Comparison of ENCODE assay signal across 27 mouse cellular contexts in the genomic region with DNA sequence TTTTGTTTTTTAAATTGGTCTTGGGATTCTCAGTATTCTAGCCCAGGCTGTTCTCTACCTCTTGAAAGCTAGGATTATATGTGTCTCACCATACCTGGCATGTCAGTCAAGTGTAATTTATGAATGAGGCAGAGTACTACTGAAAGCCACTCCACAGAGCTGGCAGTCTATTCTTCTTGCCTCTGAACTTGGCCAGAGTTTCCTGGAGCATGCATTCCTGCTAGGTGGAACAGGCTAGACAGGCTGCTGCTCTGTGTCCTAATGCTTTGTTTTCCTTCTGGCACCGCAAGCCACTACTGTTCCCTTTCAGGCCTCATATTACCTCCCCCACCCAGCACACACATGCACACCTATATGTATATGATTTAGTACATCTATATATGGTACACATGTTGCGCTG. TPM values are rescaled to one million over a fixed set of nuclear protein-coding genes. Genes with fewer than 3 reads are reported as not detected.
DNase-seq lines count a peak whose midpoint lies in the region; ATAC-seq and TF ChIP-seq lines count a peak whose summit lies in the region.
"Had no signal": no experiment of that assay in that cellular context is flagged by ENCODE, and none has a peak within 500 bp of the region (broad histone marks: within the 10 kb centered on the region; RNA-seq: fewer than 3 reads in every experiment).

No protein-coding gene starts in this region.

- TF ChIP-seq CTCF in lung, postnatal 0 days (IDR thresholded peaks at IDR 0.05), result no peak
- TF ChIP-seq CTCF in lung, adult 2 months (IDR thresholded peaks at IDR 0.05; ENCODE audit: insufficient read depth, low read length), result no peak

- H3K36me3 ChIP-seq in lung, postnatal 0 days (ENCODE audit: insufficient read depth, low read length), result peaks cover 28% of the 10 kb centered on the region

- H3K4me2 ChIP-seq in lung, postnatal 0 days (replicated peaks; ENCODE audit: low read depth, low read length), result no peak overlapping the region
- H3K4me2 ChIP-seq: embryonic facial prominence, embryonic 12.5 days; forebrain, embryonic 13.5 days; heart, embryonic 13.5 days; hindbrain, embryonic 12.5 days; hindbrain, embryonic 15.5 days had no signal

- no peak for DNase-seq in frontal cortex, postnatal 25 days (ENCODE audit: low spot score in 2 of 2)
- DNase-seq in lung, postnatal 0 days (ENCODE audit: low spot score), result peak; percentile 18
- no peak for DNase-seq in lung, adult 2 months
- peak; percentile 37 for DNase-seq in urinary bladder, postnatal 14 days (ENCODE audit: low spot score)
- no peak for DNase-seq in urinary bladder, postnatal 10 days (ENCODE audit: low spot score)
- no peak for DNase-seq in right cerebral cortex, postnatal 36 days (ENCODE audit: low spot score in 2 of 2)
- DNase-seq: adrenal gland, postnatal 10 days; adrenal gland, postnatal 36 days; B cell, adult 2 months; cerebellum, adult 18-20 months; cerebellum, adult 9-10 months; cerebellum, postnatal 14 days; gastrocnemius, postnatal 25 days; heart, adult 2 months had no signal

- TF ChIP-seq EP300 in lung, postnatal 0 days (IDR thresholded peaks at IDR 0.05), result no peak

- 81% methylated on average over 2 of the region's 2 CpGs for WGBS in lung, postnatal 0 days
- 77% methylated on average over 2 of the region's 2 CpGs for WGBS in lung, adult 2 months

- no peaks in the 10 kb centered on the region for H3K27me3 ChIP-seq in lung, postnatal 0 days (replicated peaks; ENCODE audit: insufficient read depth, low read length)
- H3K27me3 ChIP-seq: CH12.LX; embryonic facial prominence, embryonic 12.5 days; forebrain, embryonic 13.5 days; heart, embryonic 13.5 days; hindbrain, embryonic 12.5 days; hindbrain, embryonic 15.5 days; Patski had no signal

- no peak overlapping the region for H3K4me3 ChIP-seq in lung, postnatal 0 days (ENCODE audit: low read depth, low read length)
- H3K4me3 ChIP-seq in lung, adult 2 months (replicated peaks; ENCODE audit: extremely low read depth, low read depth, low read length), result no peak overlapping the region
- H3K4me3 ChIP-seq: embryonic facial prominence, embryonic 12.5 days; erythroblast, embryonic 14.5 days; forebrain, embryonic 10.5 days; forebrain, embryonic 13.5 days; heart, adult 2 months; heart, embryonic 10.5 days; heart, embryonic 13.5 days; hindbrain, embryonic 12.5 days; hindbrain, embryonic 15.5 days had no signal

- H3K27ac ChIP-seq in lung, postnatal 0 days (ENCODE audit: low read length), result no peak overlapping the region
- H3K27ac ChIP-seq: embryonic facial prominence, embryonic 12.5 days; forebrain, embryonic 10.5 days; forebrain, embryonic 13.5 days; heart, adult 2 months; heart, embryonic 10.5 days; heart, embryonic 13.5 days; hindbrain, embryonic 12.5 days; hindbrain, embryonic 15.5 days had no signal

- no peak for TF ChIP-seq POLR2A in lung, adult 2 months (IDR thresholded peaks at IDR 0.05; ENCODE audit: borderline replicate concordance, extremely low read depth, low read depth, low read length)

- no peaks in the 10 kb centered on the region for H3K9me3 ChIP-seq in lung, postnatal 0 days (ENCODE audit: low read length)
- H3K9me3 ChIP-seq: embryonic facial prominence, embryonic 12.5 days; forebrain, embryonic 10.5 days; forebrain, embryonic 13.5 days; G1E; heart, embryonic 10.5 days; heart, embryonic 13.5 days; hindbrain, embryonic 12.5 days; hindbrain, embryonic 15.5 days had no signal

- H3K4me1 ChIP-seq in lung, postnatal 0 days (ENCODE audit: insufficient read depth, low read depth, low read length), result no peaks in the 10 kb centered on the region
- H3K4me1 ChIP-seq in lung, adult 2 months (ENCODE audit: control insufficient read depth, insufficient read depth, low read length), result no peaks in the 10 kb centered on the region
- H3K4me1 ChIP-seq: embryonic facial prominence, embryonic 12.5 days; forebrain, embryonic 10.5 days; forebrain, embryonic 13.5 days; heart, embryonic 10.5 days; heart, embryonic 13.5 days; hindbrain, embryonic 12.5 days; hindbrain, embryonic 15.5 days had no signal

- 0 out of 2 replicates have a peak, but pooled peaks have one; percentile 20 for ATAC-seq in frontal cortex, adult (ENCODE audit: low TSS enrichment)
- 0 out of 2 replicates have a peak, but pooled peaks have one; percentile 16 for ATAC-seq in lung, postnatal 0 days
- ATAC-seq: forebrain, embryonic 13.5 days; forebrain, embryonic 16.5 days; Patski had no signal

- H3K9ac ChIP-seq in lung, postnatal 0 days (replicated peaks; ENCODE audit: low read depth), result no peak overlapping the region
- H3K9ac ChIP-seq: embryonic facial prominence, embryonic 12.5 days; forebrain, embryonic 13.5 days; heart, embryonic 13.5 days; hindbrain, embryonic 12.5 days; hindbrain, embryonic 15.5 days had no signal

RNA-seq across cellular contexts. Expression of a gene that starts 36.3 kb away (rescaled TPM):
- polyA plus RNA-seq in lung, postnatal 0 days (2015; fragmentation: Nextera tagmentation; extraction: Ambion mirVana), result 6.5 and 7.1 TPM in 2 replicates
- polyA plus RNA-seq in lung, adult 2 months (2012; rRNA removed), result 12.0 and 12.5 TPM in 2 replicates

RNA-seq across cellular contexts. Expression of a gene that starts 38.5 kb away (rescaled TPM):
- not detected in 2 replicates for polyA plus RNA-seq in lung, postnatal 0 days (2015; fragmentation: Nextera tagmentation; extraction: Ambion mirVana)
- 0.07 TPM in 1 of 2 replicates, not detected in the other for polyA plus RNA-seq in lung, adult 2 months (2012; rRNA removed)
- polyA plus RNA-seq: erythroblast, embryonic 14.5 days; G1E; heart, embryonic 10.5 days; heart, embryonic 13.5 days had no signal

Comparison
In these comparisons a context has a peak if more than half of its experiments do, and no peak if none do; other contexts are left out.
1. DNase-seq: peak in lung, postnatal 0 days (single experiment) and urinary bladder, postnatal 14 days (single experiment); none in frontal cortex, postnatal 25 days (0 of 2), lung, adult 2 months (single experiment), urinary bladder, postnatal 10 days (single experiment) and right cerebral cortex, postnatal 36 days (0 of 2).